Mouse (Mus musculus) embryonic facial prominence, embryonic 14.5 days (tissue): ENCODE measurements around the gene Hoxa7. TPM values are rescaled to one million over a fixed set of nuclear protein-coding genes. Genes with fewer than 3 reads are reported as not detected.

Experiments
- ATAC-seq: fragments of 200-750 bp; cut with Nextera tagmentation; 2 replicates; pipeline ENCODE4 v1.8.0; 2017; ENCODE audit warnings: low read depth, moderate number of reproducible peaks, moderate TSS enrichment
- DNase-seq: peaks from one replicate; pipeline ENCODE4 v3.0.0-alpha.2; 2015; ENCODE audit warnings: low spot score
- H3K27ac ChIP-seq: fragments of 300-500 bp; sonication (generic); replicated peaks from 2 replicates; pipeline ENCODE4 v1.5.1; 2014; ENCODE audit warnings: low read depth, mild to moderate bottlenecking, low read length, moderate library complexity
- H3K27me3 ChIP-seq: fragments of 300-500 bp; sonication (generic); replicated peaks from 2 replicates; pipeline ENCODE4 v1.6.1; 2014; ENCODE audit warnings: low read length; ENCODE audit not compliant: control insufficient read depth, insufficient read depth
- H3K36me3 ChIP-seq: fragments of 300-500 bp; sonication (generic); 2 replicates; pipeline ENCODE4 v1.6.1; 2014; ENCODE audit warnings: low read length, mixed read lengths; ENCODE audit not compliant: control insufficient read depth, insufficient read depth
- H3K4me1 ChIP-seq: fragments of 300-500 bp; sonication (generic); 2 replicates; pipeline ENCODE4 v1.6.1; 2014; ENCODE audit warnings: antibody characterized with exemption, low read length; ENCODE audit not compliant: control insufficient read depth, insufficient read depth
- H3K4me2 ChIP-seq: fragments of 300-500 bp; sonication (generic); 2 replicates; pipeline ENCODE4 v1.6.1; 2014; ENCODE audit warnings: low read depth, mild to moderate bottlenecking, low read length, moderate library complexity, mixed read lengths
- H3K4me3 ChIP-seq: fragments of 300-500 bp; sonication (generic); 2 replicates; pipeline ENCODE4 v1.5.1; 2014; ENCODE audit warnings: low read depth, mild to moderate bottlenecking, low read length
- H3K9ac ChIP-seq: fragments of 300-500 bp; sonication (generic); 2 replicates; pipeline ENCODE4 v1.6.1; 2014; ENCODE audit warnings: low read depth, mild to moderate bottlenecking, low read length, moderate library complexity, mixed read lengths
- H3K9me3 ChIP-seq: fragments of 300-500 bp; sonication (generic); 2 replicates; pipeline ENCODE4 v1.6.1; 2016; ENCODE audit warnings: low read length; ENCODE audit not compliant: control insufficient read depth
- WGBS: fragments of 180-500 bp; shearing (Covaris S2); extraction: QIAGEN DNeasy Blood & Tissue Kit; methylation state at CpG from one replicate; pipeline ENCODE4 v1.1.7; 2014; 5-methylcytosine and 5-hydroxymethylcytosine counted together
- polyA plus RNA-seq: library from polyadenylated mRNA; unstranded; fragments of >200 nt; fragmentation: Nextera tagmentation; extraction: Ambion mirVana; gene quantifications from 2 replicates; pipeline ENCODE4 v1.2.1, GENCODE M21; 2014

Gene Hoxa7
- polyA plus RNA-seq, 1 experiment from 2014 or later = 0.21 TPM

DNA sequence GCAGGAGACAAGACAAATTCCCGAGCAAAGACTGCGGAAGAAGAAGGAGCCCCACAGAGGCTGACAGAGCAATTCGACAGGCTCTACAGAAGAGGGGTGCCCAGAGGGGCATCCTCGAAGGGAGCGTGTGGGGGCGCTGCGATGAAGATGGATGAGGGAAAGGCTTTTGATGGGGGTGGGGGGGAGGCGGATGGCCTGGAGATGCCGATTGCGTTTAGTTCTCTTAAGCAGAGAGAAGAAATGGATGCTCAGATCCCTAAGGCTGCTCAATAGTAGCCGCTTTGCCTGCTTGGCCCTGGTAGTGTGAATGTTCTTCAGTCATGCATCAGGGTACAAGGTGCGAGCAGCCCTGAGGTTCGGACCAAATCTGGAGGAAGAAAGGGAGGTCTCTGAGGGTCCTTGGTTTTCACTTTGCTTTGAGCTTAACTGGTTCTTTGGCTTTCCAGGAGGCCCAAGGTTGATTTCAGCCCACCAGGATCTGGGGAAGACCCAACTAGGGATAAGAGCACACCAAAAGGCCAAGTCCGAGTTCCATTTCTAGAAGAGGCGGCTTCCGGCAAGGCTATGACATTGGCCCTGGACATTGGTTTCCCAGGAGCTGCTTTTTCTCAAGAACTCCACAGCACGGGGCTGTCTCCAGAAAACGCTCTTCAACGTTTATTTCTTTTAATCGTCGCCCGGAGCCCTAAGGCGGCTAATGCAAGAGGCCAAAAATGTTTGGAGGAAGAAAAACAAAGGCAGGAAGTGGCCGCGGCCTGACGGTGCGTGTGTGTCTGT is 27.2 kb upstream of the Hoxa7 start:
- Histone ChIP-seq H3K4me2 (no peak overlapping the region), H3K4me3 (no peak overlapping the region)

DNA sequence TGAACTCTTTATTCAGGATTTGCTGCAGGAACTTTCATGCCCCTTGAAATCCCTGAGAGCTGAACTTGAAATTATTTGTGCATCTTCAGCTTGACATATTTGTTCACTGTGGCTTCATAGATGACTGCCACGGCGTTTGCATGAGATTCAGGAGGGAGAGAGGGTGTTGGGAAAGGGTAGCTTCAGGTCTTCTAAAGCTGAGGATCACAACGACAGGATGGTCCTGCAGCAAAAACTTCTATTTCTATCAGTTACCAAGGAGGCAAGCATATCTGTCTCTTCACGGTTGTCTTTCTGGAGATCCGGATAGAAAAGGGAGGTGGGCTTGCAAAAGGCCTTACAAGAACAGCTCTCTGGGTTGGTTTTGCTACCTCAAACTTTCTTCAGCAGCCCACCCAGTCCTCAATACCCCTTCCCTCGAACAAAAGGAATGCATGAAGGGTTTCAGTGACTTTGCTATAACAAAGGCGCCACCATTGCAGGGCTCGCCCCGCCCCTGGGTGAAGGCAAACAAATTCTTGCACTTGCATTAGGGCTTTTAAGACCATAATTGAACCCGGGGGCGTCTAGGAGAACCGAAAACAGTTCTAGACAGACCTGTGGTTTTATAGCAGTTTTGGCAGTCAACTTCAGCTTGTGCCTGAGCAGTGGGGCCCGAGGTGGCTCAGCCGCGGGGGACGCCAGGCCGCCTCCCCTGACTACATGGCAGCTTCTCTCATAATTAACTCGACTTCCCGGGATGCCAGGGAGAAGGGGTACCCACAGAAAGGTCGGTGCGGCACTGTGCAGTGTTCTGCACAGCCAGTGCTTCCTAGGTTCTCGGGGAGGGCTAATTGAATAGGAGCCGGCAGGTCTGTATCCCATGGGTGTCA is 26.3 kb upstream of the Hoxa7 start:
- Histone ChIP-seq H3K27ac (no peak overlapping the region), H3K36me3 (no peaks in the 10 kb centered on the region), H3K9ac (no peak overlapping the region), H3K27me3 (peaks cover 99% of the 10 kb centered on the region), H3K4me2 (no peak overlapping the region), H3K4me1 (no peaks in the 10 kb centered on the region), H3K9me3 (no peaks in the 10 kb centered on the region), H3K4me3 (no peak overlapping the region)
- WGBS = 3% methylated on average over 23 of the region's 23 CpGs
- DNase-seq (no peak), ATAC-seq (no peak)

More for the DNA sequence above, 27.2 kb upstream of the Hoxa7 start:
- no peak overlapping the region for H3K27ac ChIP-seq
- H3K27me3 ChIP-seq = peaks cover 99% of the 10 kb centered on the region
- DNase-seq (no peak), ATAC-seq (no peak)
- H3K36me3 ChIP-seq = no peaks in the 10 kb centered on the region
- no peaks in the 10 kb centered on the region for H3K9me3 ChIP-seq
- no peaks in the 10 kb centered on the region for H3K4me1 ChIP-seq
- no peak overlapping the region for H3K9ac ChIP-seq
- 3% methylated on average over 27 of the region's 27 CpGs for WGBS

- ATAC-seq (no peak), DNase-seq (no peak)
- Histone ChIP-seq H3K36me3 (no peaks in the 10 kb centered on the region), H3K4me1 (no peaks in the 10 kb centered on the region), H3K4me3 (no peak overlapping the region), H3K4me2 (no peak overlapping the region), H3K9ac (no peak overlapping the region), H3K27ac (no peak overlapping the region), H3K27me3 (peaks cover 99% of the 10 kb centered on the region), H3K9me3 (no peaks in the 10 kb centered on the region)
- 2% methylated on average over 3 of the region's 3 CpGs for WGBS
Observed at GRCm38 (mm10) chr6:52246916-52247315, 25.3 kb upstream of the Hoxa7 start.

DNA sequence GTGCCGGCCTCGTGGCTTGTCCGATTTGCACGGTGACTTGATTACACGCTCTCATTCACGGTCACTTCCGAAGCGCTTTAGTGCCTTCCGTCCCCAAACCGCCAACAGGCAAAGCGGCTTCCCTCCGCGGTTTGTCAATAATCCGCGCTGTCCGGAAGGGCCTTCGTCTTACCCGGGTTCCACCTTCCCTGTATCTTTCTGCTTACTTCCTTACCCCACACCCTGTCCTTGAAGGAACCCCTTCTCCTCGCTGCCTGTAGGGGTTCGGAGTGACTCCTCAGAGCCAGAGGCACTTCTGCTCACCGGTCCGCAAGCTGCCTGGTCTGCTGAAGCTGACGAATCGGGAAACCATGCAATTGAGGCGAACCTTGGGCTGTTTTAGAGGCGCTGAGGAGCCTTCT is 24.7 kb upstream of the Hoxa7 start:
- no peak overlapping the region for H3K4me2 ChIP-seq
- under 1% methylated on average over 26 of the region's 26 CpGs for WGBS
- no peak overlapping the region for H3K27ac ChIP-seq
- no peaks in the 10 kb centered on the region for H3K4me1 ChIP-seq
- no peaks in the 10 kb centered on the region for H3K36me3 ChIP-seq
- peaks cover 99% of the 10 kb centered on the region for H3K27me3 ChIP-seq
- DNase-seq = no peak
- H3K4me3 ChIP-seq = 0 out of 2 replicates have a peak overlapping the region, but pooled peaks have one; percentile 0
- no peak overlapping the region for H3K9ac ChIP-seq
- no peak for ATAC-seq
- no peaks in the 10 kb centered on the region for H3K9me3 ChIP-seq

DNA sequence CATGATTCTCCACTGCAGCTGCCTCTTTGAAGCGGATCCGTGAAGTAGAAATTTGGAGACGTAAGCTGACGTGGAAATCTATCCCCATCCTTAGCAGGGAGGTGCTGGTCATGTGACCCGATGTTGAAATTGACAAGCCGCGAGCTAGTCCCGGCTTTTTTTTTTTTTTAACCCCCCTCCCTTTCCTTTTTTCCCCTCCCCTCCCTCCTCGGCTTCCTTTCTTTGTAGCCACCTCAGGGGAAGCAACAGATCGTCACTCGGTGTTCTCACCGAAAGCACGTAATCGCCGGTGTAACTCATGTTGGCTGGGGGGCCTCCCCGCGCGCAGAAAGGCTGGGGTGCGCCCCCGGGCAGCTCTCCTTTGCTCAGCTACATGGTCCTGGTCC is 24.1 kb upstream of the Hoxa7 start, which contains the start of gene Hoxa11:
Hoxa11 (minus strand) TSS at position 54 of the 386 bp plus-strand sequence.
- no peak within 1 kb of the TSS for H3K27ac ChIP-seq
- peaks cover 99% of the 10 kb centered on the region for H3K27me3 ChIP-seq
- H3K36me3 ChIP-seq = no peaks in the 10 kb centered on the region
- 0 out of 2 replicates have a peak within 1 kb of the TSS, but pooled peaks have one; percentile 6 for H3K4me2 ChIP-seq
- H3K4me3 ChIP-seq = peak within 1 kb of the TSS; percentile 5; the same call in 1 of the 2 replicates
- DNase-seq = no peak
- H3K4me1 ChIP-seq = no peaks in the 10 kb centered on the region
- ATAC-seq = no peak
- WGBS = under 1% methylated on average over 20 of the region's 20 CpGs
- H3K9me3 ChIP-seq = no peaks in the 10 kb centered on the region
- H3K9ac ChIP-seq = no peak within 1 kb of the TSS

GRCm38 (mm10) chr6:52245040-52245756 is 23.5 kb upstream of the Hoxa7 start:
- ATAC-seq = no peak
- Histone ChIP-seq H3K36me3 (no peaks in the 10 kb centered on the region), H3K4me1 (no peaks in the 10 kb centered on the region), H3K27ac (no peak overlapping the region), H3K9me3 (no peaks in the 10 kb centered on the region), H3K4me2 (0 out of 2 replicates have a peak overlapping the region, but pooled peaks have one; percentile 6), H3K4me3 (peak overlapping the region; percentile 5; the same call in 1 of the 2 replicates), H3K27me3 (peaks cover 100% of the 10 kb centered on the region), H3K9ac (no peak overlapping the region)
- WGBS = under 1% methylated on average over 58 of the region's 71 CpGs
- DNase-seq = no peak

DNA sequence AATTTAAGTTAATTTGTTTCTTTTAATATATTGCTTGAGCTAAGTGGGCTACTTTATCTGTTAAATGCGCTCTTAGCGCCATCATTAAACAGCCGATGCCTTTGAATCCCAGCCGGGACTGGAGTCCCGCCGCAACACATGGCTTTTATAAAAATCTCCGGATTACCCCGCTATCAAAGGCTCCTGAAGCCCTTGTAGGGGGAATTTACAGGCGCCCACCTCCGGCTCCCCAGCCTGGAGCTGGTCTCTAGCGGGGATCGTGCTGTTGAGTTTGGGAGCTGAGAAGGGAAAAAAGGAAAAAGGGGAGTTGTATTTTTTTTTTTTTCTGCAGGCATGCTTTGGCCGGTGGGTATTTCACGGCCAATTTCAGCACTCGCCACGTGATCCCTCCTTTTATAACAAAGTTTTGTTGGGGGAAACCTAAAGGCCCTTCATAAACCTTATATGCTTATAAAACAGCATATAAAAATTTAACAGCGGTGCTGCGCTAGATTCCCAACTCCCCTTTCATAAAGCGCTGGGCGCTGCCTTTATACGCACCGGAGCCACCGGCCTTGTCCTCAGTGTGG is 22.9 kb upstream of the Hoxa7 start:
- DNase-seq = no peak
- H3K9ac ChIP-seq = no peak overlapping the region
- H3K4me3 ChIP-seq = peak overlapping the region; percentile 5; the same call in 1 of the 2 replicates

DNA sequence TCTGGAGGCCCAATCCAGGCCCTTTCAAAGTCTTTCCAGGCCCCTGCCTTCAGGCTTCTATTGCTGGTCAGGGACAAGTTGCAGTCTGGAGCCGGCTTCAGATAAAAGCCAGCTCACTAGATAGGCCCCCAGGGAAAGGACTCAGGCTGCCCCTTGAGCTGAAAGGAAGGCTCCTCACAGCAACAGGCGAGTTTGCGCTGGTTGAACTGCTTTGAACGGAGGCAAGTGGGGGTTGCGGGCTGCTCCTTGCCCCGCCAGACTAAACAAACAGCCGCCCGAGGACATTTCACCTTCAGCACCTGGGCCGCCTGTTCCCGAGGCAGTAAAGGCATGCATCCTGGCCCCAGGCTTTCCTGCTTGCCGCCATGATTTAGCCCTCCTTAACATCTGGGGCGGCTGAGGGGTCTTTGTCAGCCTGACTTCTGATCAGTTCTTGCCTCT is 22.0 kb upstream of the Hoxa7 start:
- ATAC-seq (no peak), DNase-seq (no peak)
- under 1% methylated on average over 12 of the region's 12 CpGs for WGBS
- Histone ChIP-seq H3K4me1 (no peaks in the 10 kb centered on the region), H3K9me3 (no peaks in the 10 kb centered on the region), H3K27ac (no peak overlapping the region), H3K9ac (no peak overlapping the region), H3K4me3 (no peak overlapping the region), H3K36me3 (no peaks in the 10 kb centered on the region), H3K4me2 (no peak overlapping the region), H3K27me3 (peaks cover 98% of the 10 kb centered on the region)

More for the DNA sequence above, 22.9 kb upstream of the Hoxa7 start:
- Histone ChIP-seq H3K9me3 (no peaks in the 10 kb centered on the region), H3K36me3 (no peaks in the 10 kb centered on the region), H3K27ac (no peak overlapping the region), H3K27me3 (peaks cover 100% of the 10 kb centered on the region), H3K4me1 (no peaks in the 10 kb centered on the region), H3K4me2 (no peak overlapping the region)
- under 1% methylated on average over 23 of the region's 23 CpGs for WGBS
- ATAC-seq = no peak
